Mouse (Mus musculus): ENCODE data around the gene Pygo1.

DNA sequence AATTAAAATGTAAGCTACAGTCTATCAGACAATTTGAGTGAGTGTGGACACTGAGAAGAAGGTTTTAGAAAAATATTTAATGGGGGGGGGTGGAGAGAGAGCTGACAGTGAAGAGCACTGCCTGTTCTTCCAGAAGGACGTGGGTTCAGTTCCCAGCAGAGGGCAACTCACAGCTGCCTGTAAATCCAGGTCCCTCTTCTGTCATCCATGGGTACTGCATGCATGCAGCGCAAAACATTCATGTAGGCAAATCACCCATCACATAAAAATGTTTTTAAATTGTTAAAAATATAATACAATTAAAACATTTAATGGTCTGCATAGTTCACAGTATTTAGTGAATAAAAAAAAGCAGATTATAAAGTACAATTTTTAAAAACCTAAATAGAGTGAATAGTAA lies 49.6 kb upstream of the Pygo1 start:
- TF ChIP-seq CTCF (IDR thresholded peaks at IDR 0.05): peak; percentile 31
- TF ChIP-seq EP300 (IDR thresholded peaks at IDR 0.05; ENCODE audit: insufficient read depth, low read depth, low read length): no peak
- TF ChIP-seq POLR2A (IDR thresholded peaks at IDR 0.05; ENCODE audit: insufficient read depth, low read depth, low read length): no peak
